In the genomic region with DNA sequence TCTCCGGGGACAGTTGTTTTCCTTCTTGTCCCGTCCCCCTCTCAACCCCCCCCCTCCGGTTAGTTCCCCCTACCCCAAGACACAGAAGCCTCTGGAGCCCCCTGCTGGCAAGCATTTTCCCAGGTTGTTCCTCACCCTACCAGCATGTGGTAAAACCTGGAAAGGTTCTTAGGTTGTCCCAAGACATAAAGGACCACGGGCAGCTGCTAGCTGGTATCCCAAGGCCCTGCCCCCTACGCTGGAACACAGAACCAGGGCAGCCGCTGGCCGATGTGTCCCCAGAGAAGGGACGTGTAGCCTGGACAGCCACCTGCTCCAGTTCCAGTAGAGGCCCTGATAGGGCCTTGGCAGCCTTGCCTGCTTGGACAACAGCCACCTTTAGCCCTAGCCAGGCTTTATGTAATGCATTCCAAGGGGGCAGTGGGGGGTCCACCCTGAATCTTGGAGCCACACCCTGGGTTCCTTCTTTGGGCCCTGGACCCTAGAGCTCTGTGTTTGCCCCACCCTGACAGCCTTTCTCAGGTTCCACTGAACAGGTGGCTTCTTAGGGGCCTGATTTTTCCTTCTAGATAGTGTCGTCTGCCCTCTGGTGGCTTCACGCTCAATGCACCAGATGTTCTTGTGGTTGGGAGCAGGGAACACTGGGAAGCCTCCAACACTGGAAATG, we compare ENCODE assay signal across 9 mouse cellular contexts. TPM values are rescaled to one million over a fixed set of nuclear protein-coding genes. Genes with fewer than 3 reads are reported as not detected.
A peak's percentile ranks its signal among the peaks of the same experiment; 100 is the strongest.
DNase-seq lines count a peak whose midpoint lies in the region; ATAC-seq and TF ChIP-seq lines count a peak whose summit lies in the region.
"Had no signal": no experiment of that assay in that cellular context is flagged by ENCODE, and none has a peak within 500 bp of the region (broad histone marks: within the 10 kb centered on the region; RNA-seq: fewer than 3 reads in every experiment).

No protein-coding gene starts in this region.

- WGBS in forebrain, embryonic 11.5 days, result 6% methylated on average over 10 of the region's 10 CpGs
- 6% methylated on average over 10 of the region's 10 CpGs for WGBS in limb, embryonic 10.5 days
- WGBS in midbrain, embryonic 11.5 days, result 3% methylated on average over 10 of the region's 10 CpGs

- H3K36me3 ChIP-seq in forebrain, embryonic 11.5 days (ENCODE audit: control insufficient read depth, insufficient read depth, low read length), result peaks cover 8% of the 10 kb centered on the region; the same call in 1 of the 2 replicates
- H3K36me3 ChIP-seq in limb, embryonic 10.5 days, result peaks cover 44% of the 10 kb centered on the region
- H3K36me3 ChIP-seq in midbrain, embryonic 11.5 days (ENCODE audit: control insufficient read depth, insufficient read depth, low read length), result peaks cover 22% of the 10 kb centered on the region

- DNase-seq in ovary, postnatal 36 days (ENCODE audit: low spot score), result peak; percentile 56
- no peak for DNase-seq in ovary, postnatal 10 days (ENCODE audit: low spot score)
- DNase-seq in brain, embryonic 14.5 days (ENCODE audit: low read depth), result peak; percentile 51
- no peak for DNase-seq in forebrain, embryonic 11.5 days (ENCODE audit: low spot score)
- peak; percentile 44 for DNase-seq in heart, postnatal 25 days (ENCODE audit: low spot score)
- peak; percentile 70 for DNase-seq in limb, embryonic 10.5 days (ENCODE audit: low spot score)
- peak; percentile 91 for DNase-seq in midbrain, embryonic 11.5 days (ENCODE audit: low spot score, missing footprints)
- DNase-seq in thymus, postnatal 10 days (ENCODE audit: low spot score in 2 of 2), result peak; percentile 64 to 74

- no peak overlapping the region for H3K27ac ChIP-seq in forebrain, embryonic 11.5 days (ENCODE audit: low read depth, low read length)
- H3K27ac ChIP-seq in limb, embryonic 10.5 days, result peak overlapping the region; percentile 89
- H3K27ac ChIP-seq in midbrain, embryonic 11.5 days (ENCODE audit: low read depth, low read length), result no peak overlapping the region

- TF ChIP-seq POLR2A in brain, embryonic 14.5 days (IDR thresholded peaks at IDR 0.05; ENCODE audit: borderline replicate concordance, extremely low read depth, insufficient read depth, insufficient read length, poor library complexity, severe bottlenecking), result no peak

- intact Hi-C loops in heart, postnatal 25 days (cut with DNase I), result no loop called here

- H3K4me1 ChIP-seq in forebrain, embryonic 11.5 days (replicated peaks; ENCODE audit: control insufficient read depth, insufficient read depth, low read length), result peaks cover 14% of the 10 kb centered on the region
- H3K4me1 ChIP-seq in limb, embryonic 10.5 days, result peaks cover 25% of the 10 kb centered on the region
- H3K4me1 ChIP-seq in midbrain, embryonic 11.5 days (ENCODE audit: control insufficient read depth, insufficient read depth, low read length), result peaks cover 17% of the 10 kb centered on the region

- H3K27me3 ChIP-seq in forebrain, embryonic 11.5 days (ENCODE audit: control insufficient read depth, insufficient read depth, low read length), result no peaks in the 10 kb centered on the region
- H3K27me3 ChIP-seq in limb, embryonic 10.5 days (ENCODE audit: low read depth, poor library complexity, severe bottlenecking), result no peaks in the 10 kb centered on the region
- no peaks in the 10 kb centered on the region for H3K27me3 ChIP-seq in midbrain, embryonic 11.5 days (ENCODE audit: control insufficient read depth, insufficient read depth, low read length)

- peak overlapping the region; percentile 71 for H3K4me3 ChIP-seq in forebrain, embryonic 11.5 days (ENCODE audit: low read depth, low read length)
- H3K4me3 ChIP-seq in limb, embryonic 10.5 days, result peak overlapping the region; percentile 89
- H3K4me3 ChIP-seq in midbrain, embryonic 11.5 days (ENCODE audit: low read depth, low read length), result peak overlapping the region; percentile 83

- H3K9me3 ChIP-seq in forebrain, embryonic 11.5 days (ENCODE audit: control insufficient read depth, low read length), result no peaks in the 10 kb centered on the region
- no peaks in the 10 kb centered on the region for H3K9me3 ChIP-seq in limb, embryonic 10.5 days (replicated peaks)
- no peaks in the 10 kb centered on the region for H3K9me3 ChIP-seq in midbrain, embryonic 11.5 days (ENCODE audit: control insufficient read depth, low read length)

- H3K4me2 ChIP-seq in forebrain, embryonic 11.5 days (ENCODE audit: low read depth, low read length, severe bottlenecking), result peak overlapping the region; percentile 92
- peak overlapping the region; percentile 53 for H3K4me2 ChIP-seq in midbrain, embryonic 11.5 days

- H3K9ac ChIP-seq in forebrain, embryonic 11.5 days (ENCODE audit: low read length), result peak overlapping the region; percentile 76
- peak overlapping the region; percentile 78 for H3K9ac ChIP-seq in midbrain, embryonic 11.5 days (ENCODE audit: low read length)

- ATAC-seq in forebrain, embryonic 11.5 days (replicated peaks; ENCODE audit: low FRiP score), result no peak
- no peak for ATAC-seq in midbrain, embryonic 11.5 days (ENCODE audit: low FRiP score)

- peak; percentile 41; the same call in 1 of the 2 replicates for TF ChIP-seq CTCF in brain, embryonic 14.5 days (IDR thresholded peaks at IDR 0.05; ENCODE audit: borderline replicate concordance, extremely low read depth, insufficient read depth, insufficient read length)

RNA-seq across cellular contexts. Expression of a gene that starts 1.1 kb away (rescaled TPM):
- 121 and 151 TPM in 2 replicates for polyA plus RNA-seq in brain, embryonic 14.5 days (2012; rRNA removed)
- polyA plus RNA-seq in forebrain, embryonic 11.5 days (2014; fragmentation: Nextera tagmentation; extraction: Ambion mirVana), result 180 and 185 TPM in 2 replicates
- total RNA-seq in heart, postnatal 25 days (2021), result 100 to 1,000 TPM; 183 to 190 TPM
- 209 and 259 TPM in 2 replicates for polyA plus RNA-seq in limb, embryonic 10.5 days (2016; fragmentation: Nextera tagmentation; extraction: Ambion mirVana)
- polyA plus RNA-seq in midbrain, embryonic 11.5 days (2014; fragmentation: Nextera tagmentation; extraction: Ambion mirVana), result 149 and 178 TPM in 2 replicates

RNA-seq across cellular contexts. Expression of a gene that starts 5.8 kb away (rescaled TPM):
- polyA plus RNA-seq in brain, embryonic 14.5 days (2012; rRNA removed), result 1.4 and 1.9 TPM in 2 replicates
- 0.81 and 0.92 TPM in 2 replicates for polyA plus RNA-seq in forebrain, embryonic 11.5 days (2014; fragmentation: Nextera tagmentation; extraction: Ambion mirVana)
- total RNA-seq in heart, postnatal 25 days (2021), result 1 to 10 TPM; 6.0 to 7.2 TPM
- 0.76 and 0.94 TPM in 2 replicates for polyA plus RNA-seq in limb, embryonic 10.5 days (2016; fragmentation: Nextera tagmentation; extraction: Ambion mirVana)
- polyA plus RNA-seq in midbrain, embryonic 11.5 days (2014; fragmentation: Nextera tagmentation; extraction: Ambion mirVana), result 0.27 and 0.58 TPM in 2 replicates

RNA-seq across cellular contexts. Expression of a gene that starts 13.9 kb away (rescaled TPM):
- polyA plus RNA-seq in brain, embryonic 14.5 days (2012; rRNA removed), result 68.2 and 69.2 TPM in 2 replicates
- polyA plus RNA-seq in forebrain, embryonic 11.5 days (2014; fragmentation: Nextera tagmentation; extraction: Ambion mirVana), result 59.7 and 65.2 TPM in 2 replicates
- total RNA-seq in heart, postnatal 25 days (2021), result 10 to 100 TPM; 18.3 to 19.4 TPM
- 68.0 and 73.0 TPM in 2 replicates for polyA plus RNA-seq in limb, embryonic 10.5 days (2016; fragmentation: Nextera tagmentation; extraction: Ambion mirVana)
- 65.5 and 69.6 TPM in 2 replicates for polyA plus RNA-seq in midbrain, embryonic 11.5 days (2014; fragmentation: Nextera tagmentation; extraction: Ambion mirVana)

RNA-seq across cellular contexts. Expression of a gene that starts 18.7 kb away (rescaled TPM):
- polyA plus RNA-seq in brain, embryonic 14.5 days (2012; rRNA removed), result 0.87 and 1.1 TPM in 2 replicates
- 0.59 and 0.83 TPM in 2 replicates for polyA plus RNA-seq in forebrain, embryonic 11.5 days (2014; fragmentation: Nextera tagmentation; extraction: Ambion mirVana)
- not detected for total RNA-seq in heart, postnatal 25 days (2021)
- 3.7 and 6.4 TPM in 2 replicates for polyA plus RNA-seq in limb, embryonic 10.5 days (2016; fragmentation: Nextera tagmentation; extraction: Ambion mirVana)
- polyA plus RNA-seq in midbrain, embryonic 11.5 days (2014; fragmentation: Nextera tagmentation; extraction: Ambion mirVana), result 1.2 and 1.4 TPM in 2 replicates
- polyA plus RNA-seq: frontal cortex, adult 2 months had no signal

RNA-seq across cellular contexts. Expression of a gene that starts 21.2 kb away (rescaled TPM):
- polyA plus RNA-seq in brain, embryonic 14.5 days (2012; rRNA removed), result 593 and 631 TPM in 2 replicates
- polyA plus RNA-seq in forebrain, embryonic 11.5 days (2014; fragmentation: Nextera tagmentation; extraction: Ambion mirVana), result 551 and 582 TPM in 2 replicates
- total RNA-seq in heart, postnatal 25 days (2021), result 1,000 to 10,000 TPM; 1,236 to 1,242 TPM
- 642 and 664 TPM in 2 replicates for polyA plus RNA-seq in limb, embryonic 10.5 days (2016; fragmentation: Nextera tagmentation; extraction: Ambion mirVana)
- 576 and 580 TPM in 2 replicates for polyA plus RNA-seq in midbrain, embryonic 11.5 days (2014; fragmentation: Nextera tagmentation; extraction: Ambion mirVana)

Comparison
In these comparisons a context has a peak if more than half of its experiments do, and no peak if none do; other contexts are left out.
1. DNase-seq: peak in ovary, postnatal 36 days (single experiment), brain, embryonic 14.5 days (single experiment), heart, postnatal 25 days (single experiment), limb, embryonic 10.5 days (single experiment), midbrain, embryonic 11.5 days (single experiment) and thymus, postnatal 10 days (2 of 2); none in ovary, postnatal 10 days (single experiment) and forebrain, embryonic 11.5 days (single experiment).
2. Peak in every context shown above with its lines, with median percentiles within 50 percentile points of each other: H3K4me3 ChIP-seq.